Mouse (Mus musculus) hindbrain, embryonic 13.5 days (tissue): ENCODE measurements around the gene Poldip3. TPM values are rescaled to one million over a fixed set of nuclear protein-coding genes. Genes with fewer than 3 reads are reported as not detected.
A peak's percentile ranks its signal among the peaks of the same experiment; 100 is the strongest.

ENCODE experiments used
- ATAC-seq: fragments of 200-750 bp; cut with Nextera tagmentation; 2 replicates; pipeline ENCODE4 v1.8.0; 2017; ENCODE audit warnings: moderate TSS enrichment; ENCODE audit not compliant: low FRiP score
- H3K27ac ChIP-seq: fragments of 300-500 bp; sonication (generic); 2 replicates; pipeline ENCODE4 v1.5.1; 2015; ENCODE audit warnings: inconsistent platforms, mild to moderate bottlenecking, moderate library complexity
- H3K27me3 ChIP-seq: fragments of 300-500 bp; sonication (generic); 2 replicates; pipeline ENCODE4 v1.6.1; 2015; ENCODE audit warnings: mild to moderate bottlenecking, inconsistent platforms
- H3K36me3 ChIP-seq: fragments of 300-500 bp; sonication (generic); 2 replicates; pipeline ENCODE4 v1.6.1; 2015; ENCODE audit warnings: mild to moderate bottlenecking, inconsistent platforms
- H3K4me1 ChIP-seq: fragments of 300-500 bp; sonication (generic); replicated peaks from 2 replicates; pipeline ENCODE4 v1.6.1; 2015; ENCODE audit warnings: inconsistent platforms
- H3K4me2 ChIP-seq: fragments of 300-500 bp; sonication (generic); 2 replicates; pipeline ENCODE4 v1.6.1; 2015; ENCODE audit warnings: inconsistent platforms, mild to moderate bottlenecking, moderate library complexity
- H3K4me3 ChIP-seq: fragments of 300-500 bp; sonication (generic); 2 replicates; pipeline ENCODE4 v1.5.1; 2015; ENCODE audit warnings: mild to moderate bottlenecking, inconsistent platforms
- H3K9ac ChIP-seq: fragments of 300-500 bp; sonication (generic); 2 replicates; pipeline ENCODE4 v1.6.1; 2015; ENCODE audit warnings: mild to moderate bottlenecking, inconsistent platforms
- H3K9me3 ChIP-seq: fragments of 300-500 bp; sonication (generic); 2 replicates; pipeline ENCODE4 v1.6.1; 2016; ENCODE audit warnings: inconsistent platforms
- WGBS: fragments of 180-500 bp; shearing (Covaris S2); methylation state at CpG from one replicate; pipeline ENCODE4 v1.1.7; 2015; 5-methylcytosine and 5-hydroxymethylcytosine counted together
- polyA plus RNA-seq: library from polyadenylated mRNA; unstranded; fragments of >200 nt; fragmentation: Nextera tagmentation; extraction: Ambion mirVana; gene quantifications from 2 replicates; pipeline ENCODE4 v1.2.1, GENCODE M21; 2015

The Poldip3 gene
- polyA plus RNA-seq, 1 experiment from 2014 or later, result 144 TPM

GRCm38 (mm10) chr15:83089429-83089605 is 59.9 kb downstream of the Poldip3 start, which contains the start of gene Serhl:
TSS of gene Serhl (plus strand) at chr15:83089506.
- H3K36me3 ChIP-seq, result no peaks in the 10 kb centered on the region
- H3K4me3 ChIP-seq, result no peak within 1 kb of the TSS; the same call in 1 of the 2 replicates
- 15% methylated on average over 7 of the region's 7 CpGs for WGBS
- H3K9ac ChIP-seq, result 0 out of 2 replicates have a peak within 1 kb of the TSS, but pooled peaks have one; percentile 49
- H3K9me3 ChIP-seq, result no peaks in the 10 kb centered on the region
- peaks cover 46% of the 10 kb centered on the region for H3K27me3 ChIP-seq
- H3K4me1 ChIP-seq, result peaks cover 23% of the 10 kb centered on the region
- no peak for ATAC-seq
- H3K27ac ChIP-seq, result peak within 1 kb of the TSS; percentile 2; the same call in 1 of the 2 replicates
- H3K4me2 ChIP-seq, result peak within 1 kb of the TSS; percentile 39

DNA sequence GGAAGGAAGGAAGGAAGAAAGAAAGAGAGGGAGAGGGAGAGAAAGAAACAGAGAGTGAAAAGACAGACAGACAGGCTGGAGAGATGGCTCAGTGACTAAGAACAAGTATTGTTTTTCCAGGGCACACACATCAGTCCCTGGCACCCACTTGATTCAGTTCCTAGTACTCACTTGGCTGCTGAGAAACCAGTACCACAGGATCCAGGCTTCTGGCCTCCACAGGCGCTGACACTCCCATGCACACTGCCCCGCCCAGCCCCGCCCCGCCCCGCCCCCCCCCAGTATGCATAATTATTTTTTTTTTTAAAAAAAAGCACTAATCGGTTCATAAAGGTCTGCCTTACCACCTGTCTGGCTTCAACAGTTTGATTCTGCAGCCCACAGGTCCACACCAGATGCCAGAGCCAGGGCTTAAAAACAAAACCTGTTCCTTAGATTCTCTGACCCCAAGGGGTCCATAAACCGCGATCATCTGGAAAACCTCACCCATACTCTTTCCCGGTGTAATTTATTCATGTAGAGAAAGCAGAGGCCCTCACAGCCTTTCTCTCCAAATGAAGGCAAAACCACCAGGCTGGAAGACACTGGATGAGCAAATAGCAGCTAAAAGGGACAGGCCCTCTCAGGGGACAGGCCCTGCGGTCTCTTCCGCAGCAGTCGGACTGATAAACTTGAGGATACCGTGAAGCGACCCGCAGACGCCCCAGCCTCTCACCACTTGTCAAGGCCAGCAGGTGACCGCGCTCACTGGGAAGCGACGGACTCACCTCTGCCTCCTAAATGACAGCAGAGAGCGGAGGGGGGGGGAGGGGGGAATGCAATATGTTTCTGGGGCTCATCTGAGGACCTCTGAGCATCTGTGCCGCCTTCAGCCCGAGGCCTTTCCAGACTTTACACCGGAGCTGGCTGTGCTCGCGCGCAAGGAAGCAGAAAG is 60.4 kb downstream of the Poldip3 start:
- Histone ChIP-seq H3K4me1 (peaks cover 28% of the 10 kb centered on the region), H3K4me2 (peak overlapping the region; percentile 39), H3K4me3 (no peak overlapping the region; the same call in 1 of the 2 replicates), H3K9ac (0 out of 2 replicates have a peak overlapping the region, but pooled peaks have one; percentile 49), H3K36me3 (no peaks in the 10 kb centered on the region), H3K27me3 (peaks cover 46% of the 10 kb centered on the region), H3K27ac (peak overlapping the region; percentile 2; the same call in 1 of the 2 replicates), H3K9me3 (no peaks in the 10 kb centered on the region)
- 5% methylated on average over 27 of the region's 27 CpGs for WGBS
- no peak for ATAC-seq

- Histone ChIP-seq H3K27me3 (peaks cover 47% of the 10 kb centered on the region), H3K36me3 (no peaks in the 10 kb centered on the region), H3K4me2 (no peak overlapping the region), H3K9ac (no peak overlapping the region), H3K4me3 (no peak overlapping the region), H3K9me3 (no peaks in the 10 kb centered on the region), H3K4me1 (peaks cover 39% of the 10 kb centered on the region), H3K27ac (no peak overlapping the region)
- WGBS, result 89% methylated on average over 13 of the region's 13 CpGs
- no peak for ATAC-seq
Observed at GRCm38 (mm10) chr15:83086636-83087328, 62.4 kb downstream of the Poldip3 start.

DNA sequence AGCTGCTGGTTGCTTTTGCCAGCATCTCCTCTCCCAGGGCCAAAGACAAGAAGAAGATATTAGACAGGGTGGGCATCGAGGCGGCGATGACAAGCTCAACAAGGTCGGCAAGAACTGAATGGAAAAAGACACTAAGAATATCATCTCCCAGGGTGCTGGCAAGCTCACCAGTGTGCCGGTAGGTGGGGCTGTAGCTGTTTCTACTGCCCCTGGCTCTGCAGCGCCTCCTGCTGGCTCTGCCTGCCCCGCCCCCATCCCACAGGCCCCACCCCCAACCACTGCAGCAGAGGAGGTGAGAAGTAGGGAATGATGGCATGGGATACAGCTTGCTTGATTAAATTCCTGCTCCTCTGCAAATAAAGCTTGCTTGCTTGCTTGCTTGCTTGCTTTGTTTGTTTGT is 63.3 kb downstream of the Poldip3 start:
- Histone ChIP-seq H3K36me3 (no peaks in the 10 kb centered on the region), H3K4me1 (peaks cover 42% of the 10 kb centered on the region), H3K27ac (no peak overlapping the region), H3K4me2 (no peak overlapping the region), H3K9ac (no peak overlapping the region), H3K27me3 (peaks cover 47% of the 10 kb centered on the region), H3K9me3 (no peaks in the 10 kb centered on the region), H3K4me3 (no peak overlapping the region)
- WGBS, result 36% methylated on average over 7 of the region's 7 CpGs
- no peak for ATAC-seq

DNA sequence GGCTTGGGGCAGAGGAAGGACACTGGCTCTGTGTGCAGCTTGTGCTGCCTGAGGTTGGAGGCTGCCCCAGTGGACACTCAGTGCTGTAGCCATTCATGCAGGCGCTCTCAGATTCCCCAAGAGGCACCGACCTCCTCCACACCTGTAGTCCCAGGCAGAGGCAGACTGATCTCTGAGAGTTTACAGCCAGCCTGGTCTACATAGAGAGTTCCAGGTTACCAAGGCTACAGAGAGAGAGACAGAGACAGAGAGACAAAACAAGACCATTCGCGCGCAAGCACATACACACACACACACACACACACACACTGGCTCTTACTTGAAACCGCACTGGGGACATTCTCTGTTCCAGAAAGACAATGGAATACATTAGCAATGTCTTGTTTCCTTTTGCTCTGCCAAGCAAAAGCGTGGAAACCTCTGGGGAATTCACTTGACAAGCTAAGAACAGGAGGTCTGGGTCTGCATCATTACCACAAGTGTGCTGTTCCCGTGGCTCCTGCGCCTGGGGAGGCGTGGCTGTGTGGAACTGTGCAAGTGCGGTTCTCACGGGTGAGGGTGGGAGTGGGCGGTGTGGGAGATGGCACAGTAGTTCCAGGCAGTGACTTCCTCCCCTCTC is 65.1 kb downstream of the Poldip3 start:
- peak; percentile 79 for ATAC-seq
- H3K4me2 ChIP-seq, result peak overlapping the region; percentile 43
- peaks cover 30% of the 10 kb centered on the region for H3K27me3 ChIP-seq
- peak overlapping the region; percentile 15; the same call in 1 of the 2 replicates for H3K4me3 ChIP-seq
- peaks cover 34% of the 10 kb centered on the region for H3K4me1 ChIP-seq
- peak overlapping the region; percentile 53; the same call in 1 of the 2 replicates for H3K9ac ChIP-seq
- WGBS, result 27% methylated on average over 13 of the region's 13 CpGs
- H3K36me3 ChIP-seq, result no peaks in the 10 kb centered on the region
- no peaks in the 10 kb centered on the region for H3K9me3 ChIP-seq
- H3K27ac ChIP-seq, result peak overlapping the region; percentile 79

- Histone ChIP-seq H3K4me1 (peaks cover 28% of the 10 kb centered on the region), H3K36me3 (no peaks in the 10 kb centered on the region), H3K4me3 (peak overlapping the region; percentile 15; the same call in 1 of the 2 replicates), H3K9ac (peak overlapping the region; percentile 53; the same call in 1 of the 2 replicates), H3K9me3 (no peaks in the 10 kb centered on the region), H3K4me2 (peak overlapping the region; percentile 43), H3K27ac (peak overlapping the region; percentile 79), H3K27me3 (peaks cover 26% of the 10 kb centered on the region)
- peak; percentile 43 for ATAC-seq
- 47% methylated on average over 5 of the region's 5 CpGs for WGBS
Observed at GRCm38 (mm10) chr15:83083530-83083929, 65.7 kb downstream of the Poldip3 start.

Other genes with a start within 250 kb of the Poldip3 start
- gene Tcf20, start 161.5 kb downstream of the Poldip3 start, polyA plus RNA-seq, result 11.8 and 12.6 TPM in 2 replicates
- 2.0 and 2.2 TPM in 2 replicates for gene Nfam1, start 116.1 kb downstream of the Poldip3 start, polyA plus RNA-seq
- gene Serhl, start 59.9 kb downstream of the Poldip3 start, polyA plus RNA-seq, result 30.8 and 32.4 TPM in 2 replicates
- gene Rrp7a, start 26.6 kb downstream of the Poldip3 start, polyA plus RNA-seq, result 72.7 and 74.8 TPM in 2 replicates
- gene Cyb5r3, start 23.2 kb upstream of the Poldip3 start, polyA plus RNA-seq, result 117 and 134 TPM in 2 replicates
- 3.0 and 4.4 TPM in 2 replicates for gene A4galt, start 102.4 kb upstream of the Poldip3 start, polyA plus RNA-seq
- 43.8 and 46.7 TPM in 2 replicates for gene Arfgap3, start 200.9 kb upstream of the Poldip3 start, polyA plus RNA-seq